Mouse (Mus musculus): ENCODE measurements around the gene Rhbdd1. TPM values are rescaled to one million over a fixed set of nuclear protein-coding genes. Genes with fewer than 3 reads are reported as not detected.

Rhbdd1 gene
- total RNA-seq, 2 experiments from 2014 or later = 6.7 to 7.6 TPM

- peak; percentile 66 to 78 for DNase-seq (ENCODE audit: extremely low spot score in 1 of 2, low spot score in 1 of 2)
Measured at GRCm38 (mm10) chr1:82291151-82291797, 25.0 kb upstream of the Rhbdd1 start, which contains the start of gene Irs1. Gene Irs1 (minus strand): TSS chr1:82291416.

DNA sequence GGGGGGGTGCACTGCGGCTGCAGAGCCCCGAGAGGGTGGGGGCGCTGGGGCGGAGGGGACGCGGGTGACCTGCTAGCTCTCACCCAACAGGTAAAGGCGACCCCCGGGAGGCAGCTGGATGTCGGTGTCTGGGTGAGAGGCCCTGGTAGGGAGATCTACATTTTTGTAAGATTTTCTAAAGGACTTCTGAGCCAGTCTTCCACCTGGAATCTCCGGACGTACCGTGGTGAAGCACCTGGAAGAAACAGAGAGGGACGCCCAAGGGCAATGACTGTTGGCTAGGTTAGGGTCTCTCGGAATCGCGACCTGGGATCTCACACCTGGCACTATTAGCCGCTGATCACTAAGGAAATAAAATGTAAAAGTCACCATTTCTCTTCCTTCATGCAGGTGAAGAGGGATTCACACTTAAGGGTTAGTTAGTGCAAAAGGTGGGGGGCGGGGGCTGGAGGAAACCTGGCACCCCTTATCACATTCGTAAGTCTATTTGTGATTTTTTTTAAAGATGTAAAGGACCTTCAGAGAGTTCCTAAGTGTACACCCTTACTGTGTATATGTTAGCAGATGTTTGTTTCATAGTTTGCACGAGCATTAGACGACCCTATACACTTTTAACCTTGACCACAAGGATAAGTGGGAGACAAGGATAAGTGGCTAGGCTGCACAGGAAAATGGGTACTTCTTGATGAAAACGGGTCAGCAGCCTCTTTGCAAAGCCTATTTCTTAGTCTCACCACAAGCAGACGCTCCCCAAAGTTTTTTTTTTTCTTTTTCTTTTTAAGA lies 24.1 kb upstream of the Rhbdd1 start:
- no peak for DNase-seq (ENCODE audit: extremely low spot score in 1 of 2, low spot score in 1 of 2)

- DNase-seq (ENCODE audit: extremely low spot score in 1 of 2, low spot score in 1 of 2) = peak; percentile 46 to 51
Measured at GRCm38 (mm10) chr1:82292771-82293170, 23.5 kb upstream of the Rhbdd1 start.

GRCm38 (mm10) chr1:82294102-82294501 lies 22.1 kb upstream of the Rhbdd1 start:
- no peak for DNase-seq (ENCODE audit: extremely low spot score in 1 of 2, low spot score in 1 of 2)

- DNase-seq (ENCODE audit: extremely low spot score in 1 of 2, low spot score in 1 of 2) = no peak
Measured at GRCm38 (mm10) chr1:82298586-82298985, 17.7 kb upstream of the Rhbdd1 start.

DNA sequence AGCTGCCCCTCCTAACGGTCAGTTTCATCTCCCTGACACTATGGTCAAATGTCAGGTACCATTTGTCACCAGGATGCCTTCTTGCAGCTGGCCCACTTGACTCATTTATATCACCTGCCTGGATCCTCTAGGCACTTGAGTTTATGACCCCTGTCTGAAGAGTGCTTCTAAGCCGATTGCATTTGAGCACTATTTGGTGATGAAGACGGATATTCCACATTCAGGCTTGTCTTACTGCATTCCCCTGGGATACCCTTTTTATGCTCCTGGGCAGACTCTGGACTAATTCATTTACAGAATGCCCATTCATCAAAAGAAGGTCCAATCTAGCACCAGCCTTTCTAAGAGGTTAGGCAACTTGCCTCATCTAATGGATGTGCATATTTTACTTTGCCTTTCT lies 11.8 kb upstream of the Rhbdd1 start:
- DNase-seq (ENCODE audit: extremely low spot score in 1 of 2, low spot score in 1 of 2) = no peak

DNA sequence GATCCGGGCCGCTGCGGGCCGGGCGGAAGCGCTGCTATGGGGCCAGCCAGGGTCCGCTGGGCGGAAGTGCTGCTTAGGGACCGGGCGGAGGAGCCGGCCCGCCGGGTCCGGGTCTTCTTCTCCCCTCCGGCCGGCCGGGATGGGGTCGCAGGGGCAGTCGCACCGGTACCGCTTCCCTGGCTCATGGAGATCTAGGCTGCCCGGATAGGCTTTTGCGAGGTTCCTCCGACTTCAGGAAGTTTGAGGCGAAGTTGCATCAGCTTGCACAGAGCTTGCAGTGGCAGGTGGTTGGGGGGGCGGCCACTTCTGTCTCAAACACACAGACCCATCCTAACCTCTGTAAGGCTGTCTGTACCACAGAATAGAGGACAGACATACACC lies 484 bp downstream of the Rhbdd1 start:
- DNase-seq (ENCODE audit: extremely low spot score in 1 of 2, low spot score in 1 of 2) = peak in 1 of 2 experiments; percentile 41

DNA sequence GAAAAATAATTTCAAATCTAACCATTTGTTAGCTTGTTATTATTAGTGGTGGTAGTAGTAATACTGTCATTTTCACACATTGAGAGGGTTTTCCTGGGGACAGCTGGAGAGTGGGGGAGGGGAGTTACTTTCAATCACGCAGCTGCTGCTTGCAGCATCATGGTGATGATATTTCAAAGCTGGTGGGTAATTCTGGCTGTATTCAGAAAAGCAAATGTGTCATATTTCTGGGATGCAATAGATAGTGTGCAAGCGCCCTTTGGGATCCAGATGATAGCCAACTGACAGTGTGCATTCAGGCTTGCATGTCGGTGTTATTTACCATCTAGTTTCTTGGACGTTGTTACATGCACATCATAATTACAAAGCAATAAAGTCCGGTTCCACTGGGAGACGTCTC lies 4.2 kb downstream of the Rhbdd1 start:
- DNase-seq (ENCODE audit: extremely low spot score in 1 of 2, low spot score in 1 of 2) = peak; percentile 25 to 41

GRCm38 (mm10) chr1:82320864-82321263 lies 4.6 kb downstream of the Rhbdd1 start:
- DNase-seq (ENCODE audit: extremely low spot score in 1 of 2, low spot score in 1 of 2) = no peak

- no peak for DNase-seq (ENCODE audit: extremely low spot score in 1 of 2, low spot score in 1 of 2)
Measured at GRCm38 (mm10) chr1:82321441-82321840, 5.2 kb downstream of the Rhbdd1 start.

DNA sequence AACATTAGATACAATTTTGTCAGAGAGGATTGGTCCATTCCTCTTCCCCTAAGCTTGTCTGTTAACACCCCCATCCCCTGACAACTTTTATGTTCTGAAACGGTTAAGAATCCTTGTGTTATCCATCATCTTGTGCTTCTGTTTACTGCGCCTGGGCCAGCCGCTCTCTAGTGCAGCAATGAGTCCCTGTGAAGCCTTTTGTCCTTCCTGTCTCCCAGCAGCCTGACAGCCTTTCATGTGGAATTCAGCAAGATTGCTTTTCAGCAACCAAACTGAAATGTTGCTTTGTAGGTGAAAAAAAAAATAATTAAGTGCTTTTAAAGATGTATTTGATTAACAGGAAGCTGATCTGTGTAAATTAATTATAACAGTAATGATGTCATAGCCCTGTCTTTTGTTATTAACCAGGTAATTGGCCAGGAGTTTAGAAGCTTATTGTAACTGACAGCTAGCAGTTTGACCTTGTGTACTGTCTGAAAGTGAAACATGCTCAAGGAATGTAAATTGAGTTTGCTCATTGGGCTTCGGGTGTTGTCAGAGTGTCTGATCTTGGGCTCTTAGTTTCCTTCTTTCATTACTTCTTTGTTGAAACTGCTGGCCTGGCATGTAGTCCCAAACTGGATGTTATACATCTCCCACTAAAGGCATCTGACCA lies 8.0 kb downstream of the Rhbdd1 start:
- no peak for DNase-seq (ENCODE audit: extremely low spot score in 1 of 2, low spot score in 1 of 2)

DNA sequence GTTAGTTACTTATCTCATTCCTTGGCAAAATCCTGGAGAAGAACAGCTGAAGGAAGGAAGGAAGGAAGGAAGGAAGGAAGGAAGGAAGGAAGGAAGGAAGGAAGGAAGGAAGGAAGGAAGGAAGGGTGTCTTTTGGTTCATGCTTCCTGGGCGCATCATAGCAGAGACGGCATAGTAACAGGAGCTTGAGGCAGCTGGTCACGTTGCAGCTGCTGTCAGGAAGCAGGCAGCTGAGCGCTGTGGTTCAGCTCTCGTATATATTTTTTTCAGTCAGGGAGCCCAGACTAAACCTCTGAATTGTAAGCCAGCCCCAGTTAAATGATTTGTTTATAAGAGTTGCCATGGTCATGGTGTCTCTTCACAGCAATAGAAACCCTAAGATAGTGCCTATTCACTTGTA lies 9.9 kb downstream of the Rhbdd1 start:
- no peak for DNase-seq (ENCODE audit: extremely low spot score in 1 of 2, low spot score in 1 of 2)

DNA sequence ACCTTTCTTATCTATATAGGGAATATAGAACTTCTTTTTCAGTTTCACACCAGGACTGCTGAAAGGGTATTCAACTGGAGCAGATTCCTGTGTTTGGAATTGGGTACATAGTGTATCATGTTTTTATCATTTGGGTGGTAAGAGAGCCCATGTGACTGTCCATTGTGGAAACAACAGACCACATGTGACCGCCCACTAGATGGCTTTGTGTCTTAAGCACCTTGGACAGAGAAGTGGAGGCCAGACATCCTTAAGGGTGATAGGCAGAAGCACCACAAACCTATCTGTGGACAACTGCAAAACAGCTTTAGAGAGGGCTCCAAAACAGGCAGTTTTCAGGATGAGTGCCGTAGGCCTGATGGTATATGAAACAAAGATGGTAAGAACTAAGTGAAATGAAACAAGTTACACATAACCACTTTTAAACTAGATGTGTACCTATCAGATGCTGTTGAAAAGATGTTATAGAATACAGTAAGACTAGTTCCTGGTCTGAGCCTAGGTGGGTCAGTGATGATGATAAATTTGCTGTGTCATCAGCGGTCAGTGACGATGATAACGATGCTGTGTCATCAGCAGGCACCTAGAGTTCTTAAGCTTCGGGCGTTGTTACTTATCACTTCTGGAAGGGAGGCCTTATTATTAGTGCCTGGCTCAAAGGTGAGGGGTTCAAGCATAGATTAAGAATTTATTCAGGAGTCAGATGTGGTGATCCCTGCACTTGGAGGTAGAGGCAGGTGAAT lies 12.0 kb downstream of the Rhbdd1 start:
- DNase-seq (ENCODE audit: extremely low spot score in 1 of 2, low spot score in 1 of 2) = no peak

- DNase-seq (ENCODE audit: extremely low spot score in 1 of 2, low spot score in 1 of 2) = no peak
Measured at GRCm38 (mm10) chr1:82329237-82329953, 13.1 kb downstream of the Rhbdd1 start.

- no peak for DNase-seq (ENCODE audit: extremely low spot score in 1 of 2, low spot score in 1 of 2)
Measured at GRCm38 (mm10) chr1:82329954-82330247, 13.6 kb downstream of the Rhbdd1 start.

- DNase-seq (ENCODE audit: extremely low spot score in 1 of 2, low spot score in 1 of 2) = no peak
Measured at GRCm38 (mm10) chr1:82334506-82334905, 18.3 kb downstream of the Rhbdd1 start.

- DNase-seq (ENCODE audit: extremely low spot score in 1 of 2, low spot score in 1 of 2) = no peak
Measured at GRCm38 (mm10) chr1:82353089-82353488, 36.8 kb downstream of the Rhbdd1 start.

- DNase-seq (ENCODE audit: extremely low spot score in 1 of 2, low spot score in 1 of 2) = no peak
Measured at GRCm38 (mm10) chr1:82353755-82354154, 37.5 kb downstream of the Rhbdd1 start.

DNA sequence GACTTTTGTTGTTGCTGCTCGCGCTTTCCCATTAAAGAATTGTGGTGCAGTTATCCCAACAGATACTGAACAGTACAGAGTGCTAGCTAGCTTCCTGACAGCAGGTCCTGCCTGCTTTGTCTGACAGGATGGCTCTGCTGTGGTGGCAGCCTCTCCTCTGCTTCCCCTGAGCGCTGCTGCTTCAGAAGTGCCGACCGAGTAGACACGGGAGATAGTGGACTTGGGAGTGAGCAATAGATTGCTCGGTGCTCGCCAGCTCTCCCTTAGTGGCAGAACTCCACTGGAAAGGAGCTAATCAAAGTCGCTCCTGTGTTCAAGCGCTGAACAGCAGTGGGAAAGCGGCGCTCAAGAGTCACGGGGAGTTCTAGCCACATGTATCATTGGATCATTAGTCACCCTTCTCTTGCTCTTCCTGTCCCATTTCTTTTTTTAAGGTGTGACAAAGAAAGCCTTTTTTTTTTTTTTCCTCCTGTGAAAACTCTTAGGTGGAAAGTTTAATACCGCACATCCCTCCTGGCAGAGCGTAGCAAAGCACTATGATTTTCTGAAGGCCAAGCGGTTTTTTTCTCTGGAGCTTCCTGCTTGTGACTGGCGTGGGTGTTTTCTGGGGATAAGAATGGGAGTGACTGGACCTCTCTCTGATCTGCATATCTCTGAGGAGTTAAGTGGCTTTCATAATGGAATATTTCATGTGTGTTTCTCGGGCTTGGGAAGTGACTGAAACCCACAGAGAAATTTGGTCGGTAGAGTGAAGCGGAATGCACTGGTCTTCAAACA lies 42.8 kb downstream of the Rhbdd1 start:
- peak in 1 of 2 experiments; percentile 7 for DNase-seq (ENCODE audit: extremely low spot score in 1 of 2, low spot score in 1 of 2)

- DNase-seq (ENCODE audit: extremely low spot score in 1 of 2, low spot score in 1 of 2) = no peak
Measured at GRCm38 (mm10) chr1:82359648-82360026, 43.4 kb downstream of the Rhbdd1 start.
